Mouse (Mus musculus) ES-E14 (cell line): Measurements from ENCODE around the gene Ppm1h.

ENCODE experiments used
- CHD2 ChIP-seq: IDR thresholded peaks from 2 replicates; pipeline ENCODE4 v1.6.1; 2014; ENCODE audit warnings: mild to moderate bottlenecking, low read depth, low read length, inconsistent platforms
- HCFC1 ChIP-seq: IDR thresholded peaks from 2 replicates; pipeline ENCODE4 v1.6.1; 2012; ENCODE audit warnings: low read length, inconsistent platforms, borderline replicate concordance; ENCODE audit not compliant: insufficient read depth
- MAFK ChIP-seq: IDR thresholded peaks from 2 replicates; pipeline ENCODE4 v1.6.1; 2014; ENCODE audit warnings: mild to moderate bottlenecking, low read depth, low read length, inconsistent platforms; ENCODE audit not compliant: insufficient read depth
- ZC3H11A ChIP-seq: IDR thresholded peaks from 2 replicates; pipeline ENCODE4 v1.6.1; 2012; ENCODE audit warnings: low read depth, mild to moderate bottlenecking, inconsistent platforms, low read length, borderline replicate concordance
- ZNF384 ChIP-seq: IDR thresholded peaks from 2 replicates; pipeline ENCODE4 v1.6.1; 2012; ENCODE audit warnings: low read depth, low read length, inconsistent platforms

DNA sequence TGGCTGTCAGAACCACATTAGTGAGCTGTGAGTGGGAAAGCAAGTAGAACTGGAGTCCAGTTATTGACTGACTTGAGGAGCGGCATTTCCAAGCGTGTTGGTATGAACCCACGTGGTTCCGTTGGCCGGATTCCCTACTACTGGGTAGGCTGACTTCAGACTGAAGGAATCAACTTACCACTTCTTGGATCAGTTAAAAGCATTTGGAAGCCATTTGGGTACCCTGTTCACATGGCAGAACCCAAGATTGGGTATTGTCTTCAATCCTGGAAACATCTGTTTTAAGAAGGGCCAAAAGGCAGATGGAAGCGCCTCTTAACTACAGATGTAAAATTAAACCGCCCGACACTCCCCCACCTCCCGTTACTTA, 239.7 kb downstream of the Ppm1h start:
- TF ChIP-seq MAFK (no peak), ZC3H11A (no peak), CHD2 (no peak), HCFC1 (no peak), ZNF384 (no peak)
